Mouse (Mus musculus): Measurements from ENCODE around the gene Cct2.
A peak's percentile ranks its signal among the peaks of the same experiment; 100 is the strongest.
"Not testable (repeated sequence)": the region's sequence is repeated elsewhere in the genome, so short reads cannot be mapped to it uniquely, and the experiment has no call there.

Cct2 gene

GRCm38 (mm10) chr10:117049961-117050597 is 13.5 kb downstream of the Cct2 start:
- DNase-seq (ENCODE audit: low spot score): no peak

- DNase-seq (ENCODE audit: low spot score): no peak
Measured at GRCm38 (mm10) chr10:117049253-117049652, 14.4 kb downstream of the Cct2 start.

- DNase-seq (ENCODE audit: low spot score): no peak
Measured at GRCm38 (mm10) chr10:117045175-117046056, 18.2 kb downstream of the Cct2 start, which contains the start of gene Lrrc10. Gene Lrrc10 (plus strand): TSS chr10:117045341.

DNA sequence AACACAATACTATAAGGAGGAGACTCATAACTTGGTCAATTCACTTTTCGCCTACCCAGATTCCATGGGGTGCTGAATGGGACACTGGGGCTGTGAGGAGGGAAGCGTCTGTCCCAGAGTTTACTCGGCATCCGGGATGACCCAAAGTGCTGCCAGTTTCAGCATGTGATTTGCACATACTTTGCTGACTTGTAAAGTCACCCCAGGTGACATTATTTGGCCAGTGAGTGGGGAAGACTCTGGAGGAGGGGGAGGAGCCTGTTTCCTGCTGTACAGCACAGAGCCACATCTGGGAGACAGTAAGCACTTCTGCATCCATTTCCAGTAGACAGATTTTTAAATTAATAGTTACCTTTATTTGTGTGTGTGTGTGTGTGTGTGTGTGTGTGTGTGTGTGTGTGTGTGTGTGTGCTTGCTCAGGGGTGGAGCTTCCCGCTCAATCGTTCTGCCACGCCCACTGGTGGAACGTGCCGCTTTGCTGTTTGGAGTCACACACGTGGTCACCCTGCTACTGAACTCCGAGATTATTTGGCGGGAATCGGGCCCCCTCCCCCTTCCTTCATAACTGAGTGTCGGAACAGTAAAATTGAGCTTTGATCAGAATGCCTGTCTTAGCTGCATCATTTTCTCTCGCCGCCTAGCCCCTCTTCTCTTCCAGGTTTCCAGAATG is 20.0 kb downstream of the Cct2 start:
- not testable (repeated sequence) for DNase-seq (ENCODE audit: low spot score)

DNA sequence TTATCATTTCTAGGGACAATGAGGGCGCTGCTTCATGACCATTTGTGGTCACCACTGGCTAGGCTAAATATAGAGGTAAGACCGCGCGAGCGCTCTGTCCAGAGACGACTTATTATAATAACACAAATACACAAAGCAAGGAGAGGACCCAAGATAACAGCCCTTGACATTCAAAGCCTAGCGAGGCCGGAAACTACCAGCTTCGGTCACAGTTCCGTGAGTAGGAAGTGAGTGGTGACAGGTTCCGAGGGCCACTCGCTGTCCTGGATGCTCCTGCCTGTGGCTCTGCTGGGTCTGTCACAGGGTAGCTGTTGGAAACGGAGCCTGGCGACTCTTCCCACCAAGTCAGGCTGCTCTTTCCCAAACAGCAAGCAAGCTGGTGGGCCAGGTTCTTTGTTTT is 21.3 kb downstream of the Cct2 start:
- no peak for DNase-seq (ENCODE audit: low spot score)

GRCm38 (mm10) chr10:117040355-117040754 is 23.3 kb downstream of the Cct2 start:
- no peak for DNase-seq (ENCODE audit: low spot score)

GRCm38 (mm10) chr10:117033785-117034184 is 29.8 kb downstream of the Cct2 start:
- DNase-seq (ENCODE audit: low spot score): peak; percentile 72

GRCm38 (mm10) chr10:117031160-117031559 is 32.5 kb downstream of the Cct2 start:
- no peak for DNase-seq (ENCODE audit: low spot score)

GRCm38 (mm10) chr10:117026176-117026575 is 37.4 kb downstream of the Cct2 start:
- no peak for DNase-seq (ENCODE audit: low spot score)

GRCm38 (mm10) chr10:117025776-117026175 is 37.8 kb downstream of the Cct2 start:
- DNase-seq (ENCODE audit: low spot score): not testable (repeated sequence)

GRCm38 (mm10) chr10:117023693-117024092 is 39.9 kb downstream of the Cct2 start:
- no peak for DNase-seq (ENCODE audit: low spot score)

DNA sequence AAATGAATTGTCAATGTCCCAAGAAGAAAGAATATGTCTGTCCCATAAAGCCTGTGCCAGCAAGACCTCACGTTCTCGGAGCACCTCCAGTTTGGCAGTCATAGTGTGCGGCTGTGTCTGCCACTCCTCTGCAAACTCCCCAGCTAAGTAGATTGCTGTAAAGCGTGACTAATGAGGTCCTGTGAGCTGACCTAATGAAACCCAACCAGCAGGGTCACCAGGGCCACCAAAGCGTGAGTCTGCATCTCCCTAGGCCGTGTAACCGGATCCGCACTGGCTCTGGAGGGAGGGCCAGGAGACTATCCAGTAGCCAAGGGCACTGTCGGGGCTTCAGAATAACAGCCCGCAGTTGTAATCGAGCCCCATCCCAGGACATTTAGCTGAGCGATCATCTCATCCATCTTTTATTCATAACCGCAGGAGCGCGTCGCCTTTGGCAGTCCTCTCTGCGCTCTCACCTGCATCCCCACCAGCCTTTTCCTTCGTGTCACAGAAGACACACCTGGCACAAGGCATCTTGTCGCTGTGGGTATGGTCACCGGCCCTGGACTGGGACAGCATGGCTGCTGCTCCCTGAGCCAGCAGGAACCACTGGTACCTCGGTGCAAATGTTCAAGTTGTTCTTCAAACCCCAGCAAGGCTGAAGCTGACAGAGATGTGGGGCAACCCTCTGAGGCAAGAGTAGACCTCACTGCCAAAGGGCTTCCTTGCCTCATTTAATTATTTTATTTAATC is 42.4 kb downstream of the Cct2 start:
- no peak for DNase-seq (ENCODE audit: low spot score)

DNA sequence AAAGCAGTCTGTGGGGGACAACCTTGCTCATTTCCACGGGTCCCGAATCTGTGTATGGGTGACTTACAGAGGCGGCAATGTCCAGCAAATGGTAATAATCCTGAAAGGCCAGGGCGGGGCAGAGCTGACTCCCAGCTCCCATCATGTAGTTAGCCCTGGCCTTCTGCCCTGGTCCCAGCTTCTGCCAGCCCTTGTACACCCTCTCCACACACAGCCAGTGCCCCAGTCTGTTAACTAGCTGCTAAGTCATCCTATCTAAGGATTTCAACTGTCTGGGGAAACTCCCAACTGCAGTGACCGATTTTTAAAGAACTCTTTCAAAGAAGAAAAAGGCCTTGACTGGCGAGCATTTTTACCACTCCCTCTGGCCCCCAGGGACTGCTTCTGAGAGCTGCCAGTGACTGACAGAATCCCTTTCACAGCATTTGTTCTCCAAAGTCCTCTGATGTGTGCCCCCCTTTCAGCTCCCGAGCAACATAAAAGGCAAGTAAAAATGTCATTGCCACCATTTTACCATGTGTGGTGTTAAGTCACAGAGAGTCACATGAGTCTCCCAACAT is 45.3 kb downstream of the Cct2 start:
- no peak for DNase-seq (ENCODE audit: low spot score)

GRCm38 (mm10) chr10:117014565-117014964 is 49.0 kb downstream of the Cct2 start:
- DNase-seq (ENCODE audit: low spot score): no peak

GRCm38 (mm10) chr10:117013689-117014390 is 49.8 kb downstream of the Cct2 start:
- no peak for DNase-seq (ENCODE audit: low spot score)

DNA sequence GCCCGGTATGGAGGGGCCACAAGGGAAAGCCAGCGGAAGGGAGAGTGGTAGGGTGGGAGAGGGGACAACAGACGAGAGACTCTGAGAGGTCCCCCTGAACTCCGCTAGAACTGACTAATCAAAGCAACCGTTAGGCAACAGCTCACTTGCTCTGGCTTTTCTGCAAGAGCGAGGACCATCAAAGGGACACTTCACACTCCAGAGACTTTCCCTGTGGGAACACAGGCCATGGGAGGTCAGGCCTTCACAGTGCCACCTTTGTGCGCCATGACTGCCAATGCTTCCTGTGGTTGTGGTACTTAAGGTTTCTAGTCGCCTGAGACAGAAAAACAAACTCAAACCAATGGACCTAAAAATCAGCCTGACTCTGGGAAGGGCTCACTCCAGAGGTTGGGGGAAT is 52.6 kb downstream of the Cct2 start:
- no peak for DNase-seq (ENCODE audit: low spot score)

DNA sequence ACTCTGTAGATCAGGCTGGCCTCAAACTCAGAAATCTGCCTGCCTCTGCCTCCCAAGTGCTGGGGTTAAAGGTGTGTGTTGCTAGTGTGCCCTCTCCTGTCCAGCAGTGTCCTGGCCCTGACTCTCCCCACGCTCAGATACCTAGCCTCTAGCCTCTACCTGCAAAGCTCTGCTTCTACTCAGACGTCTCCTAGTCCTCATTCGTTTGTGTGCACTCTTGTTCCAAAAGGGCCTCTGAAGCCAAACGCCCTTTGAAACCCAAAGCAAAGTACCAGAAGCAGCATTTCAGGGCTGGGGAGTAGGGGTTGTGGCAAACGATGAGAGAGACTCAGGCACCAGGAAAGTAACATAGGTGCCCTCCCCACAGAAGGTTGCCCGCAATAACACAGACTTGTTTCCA is 53.9 kb downstream of the Cct2 start:
- DNase-seq (ENCODE audit: low spot score): no peak

GRCm38 (mm10) chr10:117005707-117006464 is 57.7 kb downstream of the Cct2 start:
- no peak for DNase-seq (ENCODE audit: low spot score)

DNA sequence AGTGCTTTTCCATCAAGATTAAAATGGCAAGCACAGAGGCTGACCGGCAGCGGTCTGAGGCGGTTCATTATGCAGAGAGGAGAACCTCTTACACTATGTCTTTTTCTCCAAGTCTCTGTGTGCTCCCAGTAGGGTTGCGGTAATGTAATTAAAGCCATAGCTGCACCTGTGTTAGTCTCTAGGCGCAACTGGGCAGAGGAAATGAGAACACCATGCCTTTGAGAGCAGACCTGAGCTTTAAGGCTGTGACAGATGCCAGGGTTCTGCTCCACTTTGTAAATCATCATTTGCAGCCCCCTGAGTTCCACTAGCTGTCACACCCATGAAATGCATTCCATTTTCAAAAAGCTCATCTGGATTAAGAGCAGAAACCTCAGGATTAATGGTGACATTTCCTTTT is 58.9 kb downstream of the Cct2 start:
- no peak for DNase-seq (ENCODE audit: low spot score)
